Mouse (Mus musculus) testis, adult 2 months (tissue): ENCODE results near the gene Edaradd. TPM values are rescaled to one million over a fixed set of nuclear protein-coding genes. Genes with fewer than 3 reads are reported as not detected.

Experiments used
- H3K27ac ChIP-seq: fragments of 200-500 bp; 2 replicates; pipeline ENCODE4 v1.5.1; 2012; ENCODE audit warnings: low read depth, low read length; ENCODE audit not compliant: control insufficient read depth, insufficient read depth
- H3K27me3 ChIP-seq: fragments of 200-500 bp; 2 replicates; pipeline ENCODE4 v1.6.1; 2012; ENCODE audit warnings: mild to moderate bottlenecking, low read length, moderate library complexity; ENCODE audit not compliant: control insufficient read depth, insufficient read depth
- H3K36me3 ChIP-seq: fragments of 200-500 bp; 2 replicates; pipeline ENCODE4 v1.6.1; 2012; ENCODE audit warnings: mild to moderate bottlenecking, low read length; ENCODE audit not compliant: control insufficient read depth, insufficient read depth
- H3K4me1 ChIP-seq: fragments of 200-500 bp; 2 replicates; pipeline ENCODE4 v1.6.1; 2012; ENCODE audit warnings: low read length; ENCODE audit not compliant: control insufficient read depth, insufficient read depth
- H3K4me3 ChIP-seq: fragments of 200-500 bp; 2 replicates; pipeline ENCODE4 v1.5.1; 2012; ENCODE audit warnings: low read depth, mild to moderate bottlenecking, low read length, moderate library complexity, mixed read lengths; ENCODE audit not compliant: control insufficient read depth
- CTCF ChIP-seq: fragments of 200-500 bp; IDR thresholded peaks from 2 replicates; pipeline ENCODE4 v1.5.1; 2012; ENCODE audit warnings: low read depth, mild to moderate bottlenecking, inconsistent platforms, low read length, moderate library complexity; ENCODE audit not compliant: control insufficient read depth, insufficient read depth, insufficient replicate concordance
- POLR2A ChIP-seq: fragments of 200-500 bp; IDR thresholded peaks from 2 replicates; pipeline ENCODE4 v1.6.1; 2012; ENCODE audit warnings: low read depth, mild to moderate bottlenecking, inconsistent platforms, low read length, moderate library complexity; ENCODE audit not compliant: control insufficient read depth
- polyA plus RNA-seq: library from polyadenylated mRNA; depleted of rRNA; stranded (reverse); fragments of >200 nt; gene quantifications from 2 replicates; pipeline ENCODE4 v1.2.3, GENCODE M21; 2012

Gene Edaradd
- polyA plus RNA-seq, 1 experiment, result 0.19 TPM

DNA sequence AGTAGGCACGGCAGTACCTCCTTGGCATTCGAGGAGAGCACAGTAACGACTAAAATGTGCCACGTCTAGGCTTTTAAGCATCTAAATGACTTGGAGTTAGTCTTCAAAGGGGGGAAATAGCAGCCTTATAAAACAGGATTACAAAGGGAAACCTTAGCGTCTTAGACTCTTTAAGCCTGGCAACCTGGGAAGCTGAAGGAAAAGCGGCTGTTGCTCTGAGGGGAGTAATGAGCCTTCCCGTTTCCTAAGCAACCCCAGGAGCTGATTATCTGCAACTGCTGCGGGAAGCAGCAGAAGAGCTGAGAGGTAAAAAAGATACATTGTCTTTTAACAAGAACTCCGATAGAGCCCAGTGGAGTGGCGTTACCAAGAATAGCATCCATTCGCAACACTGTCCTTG is 19.5 kb upstream of the Edaradd start:
- Histone ChIP-seq H3K36me3 (no peaks in the 10 kb centered on the region), H3K27me3 (no peaks in the 10 kb centered on the region), H3K27ac (no peak overlapping the region), H3K4me3 (peak overlapping the region; percentile 81), H3K4me1 (peaks cover 7% of the 10 kb centered on the region)
- TF ChIP-seq CTCF (no peak), POLR2A (no peak)

DNA sequence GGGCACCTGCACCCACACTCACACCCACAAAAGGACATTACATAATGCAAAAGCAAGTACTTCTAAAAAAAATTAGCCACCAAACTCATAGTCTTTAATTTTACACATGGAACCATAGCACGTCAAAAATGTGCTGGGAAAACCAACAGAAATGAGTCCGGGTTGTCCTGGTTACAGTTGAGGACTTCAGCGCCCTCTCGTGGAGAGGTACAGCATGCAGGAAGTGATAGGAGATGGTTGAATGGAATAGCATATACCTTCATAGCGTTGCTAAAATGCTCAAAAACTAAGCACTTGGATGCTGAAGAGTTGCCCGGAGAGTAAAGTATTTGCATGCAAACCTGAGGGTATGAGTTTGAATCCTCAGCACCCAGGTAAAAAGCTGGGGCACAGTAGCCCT is 17.7 kb upstream of the Edaradd start:
- TF ChIP-seq POLR2A, result no peak
- TF ChIP-seq CTCF, result no peak
- peaks cover 7% of the 10 kb centered on the region for H3K4me1 ChIP-seq

DNA sequence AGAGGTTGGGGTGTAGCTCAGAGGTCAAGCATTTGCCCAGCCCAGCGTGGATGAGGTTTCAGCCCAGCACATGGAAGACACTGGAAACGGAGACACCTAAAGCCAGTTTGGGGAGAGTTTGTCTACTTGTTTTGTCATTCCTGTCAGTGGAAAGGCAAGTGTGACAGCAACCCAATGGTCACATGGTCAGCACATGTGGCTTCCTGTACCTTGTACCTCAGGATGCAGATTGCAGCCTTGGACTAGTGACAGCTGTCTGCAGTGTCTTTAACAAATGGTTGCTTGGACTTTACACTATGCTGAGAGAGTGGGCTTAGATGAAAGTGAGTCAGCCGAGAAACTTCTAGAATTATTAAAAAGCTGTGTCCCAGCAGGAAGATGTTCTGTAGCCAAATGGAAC is 14.4 kb upstream of the Edaradd start:
- TF ChIP-seq POLR2A, result no peak
- TF ChIP-seq CTCF, result no peak
- H3K4me3 ChIP-seq, result no peak overlapping the region
- no peaks in the 10 kb centered on the region for H3K36me3 ChIP-seq
- no peak overlapping the region for H3K27ac ChIP-seq
- no peaks in the 10 kb centered on the region for H3K27me3 ChIP-seq
- no peaks in the 10 kb centered on the region for H3K4me1 ChIP-seq

More for the DNA sequence above, 17.7 kb upstream of the Edaradd start:
- H3K27ac ChIP-seq, result no peak overlapping the region
- H3K4me3 ChIP-seq, result no peak overlapping the region
- H3K36me3 ChIP-seq, result no peaks in the 10 kb centered on the region
- no peaks in the 10 kb centered on the region for H3K27me3 ChIP-seq

DNA sequence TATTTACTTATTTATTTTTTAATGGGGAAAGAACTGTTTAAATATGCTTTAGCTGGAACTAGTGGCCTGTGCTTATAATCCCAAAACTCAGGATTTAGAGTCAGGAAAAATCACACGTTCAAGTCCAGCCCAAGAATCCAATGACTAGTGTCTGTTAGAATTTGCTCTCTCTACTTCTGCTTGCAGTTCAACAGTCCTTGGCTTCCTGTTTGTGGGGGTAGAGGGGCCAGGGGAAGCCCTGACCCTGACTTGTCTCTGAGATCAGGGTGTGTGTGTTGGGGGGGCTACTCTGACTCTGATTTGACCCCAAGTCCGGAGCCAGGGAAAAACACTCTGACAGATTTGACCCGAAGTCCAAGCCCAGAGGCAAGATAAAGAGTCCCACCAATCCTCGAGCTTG is 5.4 kb upstream of the Edaradd start:
- Histone ChIP-seq H3K27ac (peak overlapping the region; percentile 66), H3K4me1 (peaks cover 6% of the 10 kb centered on the region), H3K36me3 (no peaks in the 10 kb centered on the region), H3K27me3 (no peaks in the 10 kb centered on the region), H3K4me3 (no peak overlapping the region)
- TF ChIP-seq CTCF (no peak), POLR2A (no peak)

DNA sequence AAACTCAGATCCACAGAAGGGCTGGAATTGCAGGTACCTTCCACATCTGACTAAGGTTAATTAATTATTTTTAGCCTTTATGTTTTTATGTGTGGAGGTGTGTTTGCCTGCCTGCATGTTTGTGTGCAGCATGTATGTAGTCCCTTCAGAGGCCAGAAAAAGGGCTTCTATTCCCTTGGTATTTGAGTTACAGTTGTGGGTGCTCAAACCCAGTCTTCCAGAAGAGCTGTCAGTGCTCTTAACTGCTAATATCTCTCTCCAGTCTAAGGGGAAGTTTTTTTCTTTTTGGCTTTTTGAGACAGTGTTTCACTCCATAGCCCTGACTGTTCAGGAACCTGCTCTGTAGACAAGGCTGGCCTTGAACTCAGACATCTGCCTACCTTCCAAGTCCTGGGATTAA is 2.1 kb upstream of the Edaradd start:
- no peak overlapping the region for H3K4me3 ChIP-seq
- peaks cover 23% of the 10 kb centered on the region for H3K4me1 ChIP-seq
- no peak overlapping the region for H3K27ac ChIP-seq
- TF ChIP-seq POLR2A (no peak), CTCF (no peak)
- H3K27me3 ChIP-seq, result no peaks in the 10 kb centered on the region
- no peaks in the 10 kb centered on the region for H3K36me3 ChIP-seq

DNA sequence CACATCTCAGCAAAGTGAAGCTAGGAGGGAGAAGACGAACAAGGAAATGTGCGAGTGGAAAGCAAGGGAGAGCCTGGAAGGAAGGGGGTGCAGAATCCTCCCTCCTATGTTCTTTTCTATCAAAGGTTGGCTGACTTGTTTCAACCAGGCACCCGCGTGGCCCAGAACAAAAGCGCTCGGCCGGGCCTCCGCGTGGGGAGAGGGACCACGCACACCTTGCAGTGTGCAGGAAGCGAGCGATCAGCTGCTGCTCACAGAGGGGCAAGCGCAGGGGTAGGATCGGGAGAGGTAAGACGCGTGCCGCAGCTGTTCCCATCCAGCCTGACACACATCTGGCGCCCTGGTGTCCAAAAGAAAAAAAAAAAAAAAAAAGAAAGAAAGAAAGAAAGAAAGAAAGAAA is 867 bp downstream of the Edaradd start:
- H3K36me3 ChIP-seq, result no peaks in the 10 kb centered on the region
- H3K4me1 ChIP-seq, result peaks cover 16% of the 10 kb centered on the region
- peak overlapping the region; percentile 42 for H3K4me3 ChIP-seq
- H3K27ac ChIP-seq, result no peak overlapping the region
- no peak for TF ChIP-seq CTCF
- TF ChIP-seq POLR2A, result no peak
- H3K27me3 ChIP-seq, result no peaks in the 10 kb centered on the region

DNA sequence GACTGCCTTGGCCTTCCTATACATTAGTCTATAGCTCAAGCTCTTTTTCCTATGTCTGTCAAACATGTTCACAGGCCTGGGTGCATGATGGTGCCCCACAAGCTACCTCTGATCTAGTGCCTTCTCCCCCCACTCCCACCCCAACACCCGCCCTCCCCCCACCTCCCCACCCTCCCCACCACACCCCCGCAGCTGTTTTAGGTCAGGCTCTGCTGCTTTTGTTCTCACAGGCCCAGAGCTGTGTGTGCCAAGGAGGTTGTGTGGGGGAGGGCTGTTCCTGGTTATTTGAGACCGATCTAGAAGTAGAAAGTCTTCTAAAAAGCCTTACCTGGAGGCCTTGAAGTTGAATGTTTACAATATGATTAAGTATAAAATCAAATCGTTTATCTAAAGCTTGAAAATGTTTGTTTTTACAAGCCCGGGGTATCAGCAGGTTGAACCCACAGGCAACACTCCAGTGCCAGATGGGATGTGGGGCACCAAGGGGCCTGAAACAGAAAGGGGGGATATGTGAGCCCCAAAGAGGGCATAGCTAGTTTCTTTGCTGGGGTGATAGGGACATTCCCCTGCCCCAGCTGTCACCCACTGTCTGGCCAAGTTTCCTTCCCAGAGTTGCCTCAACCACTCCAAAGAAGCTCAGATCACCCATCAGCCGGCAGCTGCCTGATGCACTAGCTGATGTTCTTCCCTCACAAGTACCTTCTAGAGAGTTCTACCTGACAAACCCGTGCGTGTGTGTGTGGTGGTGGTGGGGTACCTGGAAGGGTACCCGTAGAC is 8.9 kb downstream of the Edaradd start:
- H3K36me3 ChIP-seq, result no peaks in the 10 kb centered on the region
- no peaks in the 10 kb centered on the region for H3K27me3 ChIP-seq
- no peaks in the 10 kb centered on the region for H3K4me1 ChIP-seq
- H3K4me3 ChIP-seq, result no peak overlapping the region
- no peak for TF ChIP-seq POLR2A
- TF ChIP-seq CTCF, result no peak
- no peak overlapping the region for H3K27ac ChIP-seq
